Mouse (Mus musculus) bone marrow macrophage, adult 2 months (primary cell): ENCODE measurements around the gene Cd164.

Source experiments
- CTCF ChIP-seq: IDR thresholded peaks from 2 replicates; pipeline ENCODE4 v1.5.1; 2012; ENCODE audit warnings: low read depth, mild to moderate bottlenecking, low read length, moderate library complexity
- POLR2A ChIP-seq: IDR thresholded peaks from 2 replicates; pipeline ENCODE4 v1.6.1; 2012; ENCODE audit warnings: mild to moderate bottlenecking, low read depth, low read length, borderline replicate concordance

GRCm38 (mm10) chr10:41536714-41537113, 17.5 kb downstream of the Cd164 start:
- TF ChIP-seq CTCF (no peak), POLR2A (no peak)
